Mouse (Mus musculus): Measurements from ENCODE around the gene Naxd. TPM values are rescaled to one million over a fixed set of nuclear protein-coding genes. Genes with fewer than 3 reads are reported as not detected.

The Naxd gene
- total and polyA plus RNA-seq, 3 experiments: 39.7 to 57.1 (median 50.1) TPM

DNA sequence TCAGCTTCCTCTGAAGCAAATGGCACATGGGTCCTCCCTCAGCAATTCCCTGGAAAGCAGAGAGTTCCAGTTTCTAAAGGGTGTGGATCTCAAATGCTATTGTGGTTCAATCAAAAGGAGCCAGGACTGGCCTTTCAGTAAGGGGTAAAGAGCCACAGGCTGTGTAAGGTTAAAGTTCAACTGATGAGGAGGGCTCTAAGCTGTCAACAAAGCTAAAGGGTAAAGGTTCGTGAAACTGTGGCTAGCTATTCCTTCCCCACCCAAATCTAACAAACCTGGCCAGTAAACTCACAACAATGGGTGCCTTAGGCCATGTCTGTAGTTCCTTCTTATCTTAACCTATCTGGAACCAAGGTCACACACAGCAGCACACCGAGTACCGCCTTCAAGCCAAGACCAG lies 15.4 kb upstream of the Naxd start:
- peaks cover 7 to 27% of the 10 kb centered on the region in 2 experiments; a peak in 3 of 4 replicates for H3K4me1 ChIP-seq (ENCODE audit: control insufficient read depth in 1 of 2, insufficient read depth in 2 of 2)
- in situ Hi-C loops (cut with MboI; ENCODE audit: low pct_ligation_motif_present, low pct_unique_long_range_greater_than_20kb, low sequenced_read_pairs): no loop called here
- H3K79me2 ChIP-seq (replicated peaks; ENCODE audit: control insufficient read depth, extremely low read depth, insufficient read depth, poor library complexity, severe bottlenecking): 0 out of 2 replicates have a peak, but pooled peaks cover 3% of the 10 kb centered on the region
- H3K4me2 ChIP-seq (ENCODE audit: insufficient read depth, low read depth, poor library complexity, severe bottlenecking): no peak overlapping the region
- no peak overlapping the region for H3K27ac ChIP-seq (ENCODE audit: insufficient read depth, low read depth)
- no peak for DNase-seq (ENCODE audit: extremely low read depth)
- dilution Hi-C loops (cut with MboI; ENCODE audit: extremely low pct_ligation_motif_present, extremely low pct_unique_long_range_greater_than_20kb, low sequenced_read_pairs): no loop called here
- no peaks in the 10 kb centered on the region for H3K36me3 ChIP-seq (replicated peaks in 1 of 2; ENCODE audit: control insufficient read depth in 1 of 2, insufficient read depth in 1 of 2, low read length in 1 of 2)
- H3K9me3 ChIP-seq (replicated peaks; ENCODE audit: low read length): no peaks in the 10 kb centered on the region
- no peak overlapping the region for H3K9ac ChIP-seq (ENCODE audit: insufficient read depth, low read depth)
- H3K4me3 ChIP-seq (replicated peaks in 1 of 3; ENCODE audit: low read depth in 2 of 3, low read length in 2 of 3, poor library complexity in 1 of 3): no peak overlapping the region
- no peak for TF ChIP-seq EP300 (IDR thresholded peaks at IDR 0.05; ENCODE audit: low read length)
- no peak for TF ChIP-seq NRF1 (IDR thresholded peaks at IDR 0.05; ENCODE audit: low read depth, low read length)
- no peak for TF ChIP-seq TBP (conservative IDR thresholded peaks at IDR 0.05; ENCODE audit: low read depth, low read length)
- TF ChIP-seq SIN3A (IDR thresholded peaks at IDR 0.05; ENCODE audit: low read length): no peak
- TF ChIP-seq HCFC1 (IDR thresholded peaks at IDR 0.05; ENCODE audit: low read depth, low read length): no peak
- TF ChIP-seq POLR2A (IDR thresholded peaks at IDR 0.05; ENCODE audit: low read depth, low read length): no peak
- TF ChIP-seq CTCF (conservative IDR thresholded peaks at IDR 0.05 in 1 of 2, IDR thresholded peaks at IDR 0.05 in 1 of 2; ENCODE audit: low read depth in 2 of 2, low read length in 2 of 2): no peak
- TF ChIP-seq MAZ (IDR thresholded peaks at IDR 0.05; ENCODE audit: low read depth, low read length): no peak
- TF ChIP-seq USF1 (IDR thresholded peaks at IDR 0.05; ENCODE audit: low read depth, low read length): no peak
- TF ChIP-seq UBTF (IDR thresholded peaks at IDR 0.05; ENCODE audit: low read depth, low read length): no peak
- no peak for TF ChIP-seq ETS1 (conservative IDR thresholded peaks at IDR 0.05; ENCODE audit: low read depth, low read length)
- no peak for TF ChIP-seq POLR2AphosphoS2 (IDR thresholded peaks at IDR 0.05; ENCODE audit: low read depth, low read length)
- TF ChIP-seq ZNF384 (IDR thresholded peaks at IDR 0.05; ENCODE audit: low read depth, low read length): no peak
- TF ChIP-seq CHD1 (IDR thresholded peaks at IDR 0.05; ENCODE audit: low read depth, low read length): no peak
- TF ChIP-seq JUND (conservative IDR thresholded peaks at IDR 0.05; ENCODE audit: low read depth, low read length): no peak
- TF ChIP-seq MAFK (IDR thresholded peaks at IDR 0.05; ENCODE audit: insufficient replicate concordance, low read length): no peak
- no peak for TF ChIP-seq TCF12 (IDR thresholded peaks at IDR 0.05; ENCODE audit: low read depth, low read length)
- H3K27me3 ChIP-seq (replicated peaks): peaks cover 43% of the 10 kb centered on the region

DNA sequence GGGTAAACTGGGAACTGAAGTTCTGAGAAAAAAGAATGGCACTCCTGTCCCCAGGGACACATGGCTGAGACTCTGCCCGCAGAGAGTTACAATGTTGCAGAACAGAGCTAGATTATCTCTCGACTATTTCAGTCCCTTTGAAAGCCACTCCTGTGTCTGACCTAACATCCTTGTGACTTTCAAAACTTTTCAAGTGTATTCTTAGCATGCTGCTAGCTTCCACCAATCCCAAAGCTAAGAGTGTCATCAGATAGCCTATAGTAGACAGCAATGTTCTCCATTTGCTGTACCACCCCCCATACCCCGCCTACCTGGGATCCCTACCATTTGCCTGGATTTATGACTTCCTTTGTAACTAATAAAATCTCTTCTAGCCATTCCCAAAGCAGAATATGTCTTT lies 14.8 kb upstream of the Naxd start:
- Histone ChIP-seq H3K79me2 (replicated peaks; ENCODE audit: control insufficient read depth, extremely low read depth, insufficient read depth, poor library complexity, severe bottlenecking) (no peaks in the 10 kb centered on the region), H3K4me1 (ENCODE audit: control insufficient read depth in 1 of 2, insufficient read depth in 2 of 2) (peaks cover 12 to 23% of the 10 kb centered on the region in 2 experiments), H3K4me3 (replicated peaks in 1 of 3; ENCODE audit: low read depth in 2 of 3, low read length in 2 of 3, poor library complexity in 1 of 3) (no peak overlapping the region), H3K9ac (ENCODE audit: insufficient read depth, low read depth) (no peak overlapping the region), H3K27ac (ENCODE audit: insufficient read depth, low read depth) (no peak overlapping the region), H3K4me2 (ENCODE audit: insufficient read depth, low read depth, poor library complexity, severe bottlenecking) (no peak overlapping the region), H3K27me3 (replicated peaks) (peaks cover 42% of the 10 kb centered on the region), H3K36me3 (replicated peaks in 1 of 2; ENCODE audit: control insufficient read depth in 1 of 2, insufficient read depth in 1 of 2, low read length in 1 of 2) (no peaks in the 10 kb centered on the region), H3K9me3 (replicated peaks; ENCODE audit: low read length) (no peaks in the 10 kb centered on the region)
- dilution Hi-C loops (cut with MboI; ENCODE audit: extremely low pct_ligation_motif_present, extremely low pct_unique_long_range_greater_than_20kb, low sequenced_read_pairs) (no loop called here), in situ Hi-C loops (cut with MboI; ENCODE audit: low pct_ligation_motif_present, low pct_unique_long_range_greater_than_20kb, low sequenced_read_pairs) (no loop called here)
- TF ChIP-seq POLR2AphosphoS2 (IDR thresholded peaks at IDR 0.05; ENCODE audit: low read depth, low read length) (no peak), TCF12 (IDR thresholded peaks at IDR 0.05; ENCODE audit: low read depth, low read length) (no peak), ZMIZ1 (IDR thresholded peaks at IDR 0.05; ENCODE audit: low read depth, low read length) (no peak), NRF1 (IDR thresholded peaks at IDR 0.05; ENCODE audit: low read depth, low read length) (no peak), RCOR1 (conservative IDR thresholded peaks at IDR 0.05; ENCODE audit: low read depth, low read length) (no peak), MAX (IDR thresholded peaks at IDR 0.05; ENCODE audit: low read length) (no peak), CHD2 (IDR thresholded peaks at IDR 0.05; ENCODE audit: low read length) (no peak), CTCF (conservative IDR thresholded peaks at IDR 0.05 in 1 of 2, IDR thresholded peaks at IDR 0.05 in 1 of 2; ENCODE audit: low read depth in 2 of 2, low read length in 2 of 2) (no peak), MYC (IDR thresholded peaks at IDR 0.05; ENCODE audit: low read depth, low read length) (no peak), EP300 (IDR thresholded peaks at IDR 0.05; ENCODE audit: low read length) (no peak), MEF2A (IDR thresholded peaks at IDR 0.05; ENCODE audit: borderline replicate concordance, low read depth, low read length) (no peak), IRF4 (IDR thresholded peaks at IDR 0.05; ENCODE audit: low read depth, low read length) (no peak), ETS1 (conservative IDR thresholded peaks at IDR 0.05; ENCODE audit: low read depth, low read length) (no peak), ZKSCAN1 (IDR thresholded peaks at IDR 0.05; ENCODE audit: borderline replicate concordance, low read depth, low read length) (no peak), SIN3A (IDR thresholded peaks at IDR 0.05; ENCODE audit: low read length) (no peak), JUND (conservative IDR thresholded peaks at IDR 0.05; ENCODE audit: low read depth, low read length) (no peak), ZNF384 (IDR thresholded peaks at IDR 0.05; ENCODE audit: low read depth, low read length) (no peak)
- DNase-seq (ENCODE audit: extremely low read depth): no peak
